Mouse (Mus musculus) cortical plate, adult 2 months (tissue): ENCODE results near the gene C1rl. TPM values are rescaled to one million over a fixed set of nuclear protein-coding genes. Genes with fewer than 3 reads are reported as not detected.

Experiments
- H3K27ac ChIP-seq: fragments of 200-500 bp; 2 replicates; pipeline ENCODE4 v1.5.1; 2012; ENCODE audit warnings: low read length, control low read depth, inconsistent platforms; ENCODE audit not compliant: insufficient read depth
- H3K4me1 ChIP-seq: fragments of 200-500 bp; 2 replicates; pipeline ENCODE4 v1.6.1; 2011; ENCODE audit warnings: low read length; ENCODE audit not compliant: control insufficient read depth, insufficient read depth
- H3K4me3 ChIP-seq: fragments of 200-500 bp; 2 replicates; pipeline ENCODE4 v1.5.1; 2011; ENCODE audit warnings: mild to moderate bottlenecking, low read length, control low read depth; ENCODE audit not compliant: insufficient read depth
- CTCF ChIP-seq: fragments of 200-500 bp; IDR thresholded peaks from 2 replicates; pipeline ENCODE4 v1.5.1; 2011; ENCODE audit warnings: mild to moderate bottlenecking, control low read depth, low read length; ENCODE audit not compliant: insufficient read depth; ENCODE audit errors: extremely low read depth
- POLR2A ChIP-seq: fragments of 200-500 bp; IDR thresholded peaks from 2 replicates; pipeline ENCODE4 v1.6.1; 2011; ENCODE audit warnings: mild to moderate bottlenecking, low read length, control low read depth; ENCODE audit not compliant: insufficient read depth; ENCODE audit errors: extremely low read depth
- polyA plus RNA-seq: library from polyadenylated mRNA; depleted of rRNA; stranded (reverse); fragments of >200 nt; gene quantifications from 2 replicates; pipeline ENCODE4 v1.2.3, GENCODE M21; 2012; rRNA removed

The C1rl gene
- 0.19 and 0.38 TPM in 2 replicates for polyA plus RNA-seq

DNA sequence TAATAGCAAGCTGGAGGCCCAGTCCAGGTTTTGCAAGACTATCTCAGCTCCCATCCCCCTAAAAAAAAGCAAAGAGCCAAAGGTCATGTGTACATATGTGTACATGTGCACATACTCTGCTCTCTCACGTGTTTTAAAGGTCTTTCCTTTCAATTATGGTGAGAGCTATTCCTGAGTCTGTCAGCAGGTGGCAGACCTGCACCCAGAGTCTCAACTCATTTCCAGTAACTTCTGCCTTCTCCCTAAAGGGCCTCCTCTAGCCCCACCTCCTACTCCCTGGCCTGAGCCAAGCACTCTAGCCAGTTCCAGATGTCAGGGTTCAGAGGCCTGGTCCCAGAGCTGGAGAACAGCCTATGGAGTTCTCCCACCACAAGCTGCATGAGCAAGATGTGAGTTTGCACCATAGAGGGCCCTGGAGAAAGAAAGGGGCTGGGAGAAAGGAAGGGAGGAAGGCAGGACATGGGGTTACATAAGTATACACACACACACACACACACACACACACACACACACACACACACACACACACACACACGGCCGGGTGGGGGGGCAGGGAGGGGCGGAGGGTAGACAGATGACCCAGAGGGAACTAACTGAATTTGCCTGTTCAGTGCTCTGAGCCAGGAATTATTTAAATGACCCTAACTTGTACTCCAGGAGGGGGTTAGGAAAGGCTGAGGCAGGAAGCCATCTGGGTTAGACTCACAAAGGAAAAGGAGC is at the start of gene C1rl:
Gene C1rl, plus strand, starts transcription at position 272 of the 720 bp plus-strand sequence.
- TF ChIP-seq CTCF (peak; percentile 78), POLR2A (no peak)
- Histone ChIP-seq H3K4me3 (no peak within 1 kb of the TSS), H3K4me1 (no peaks in the 10 kb centered on the region), H3K27ac (no peak within 1 kb of the TSS)

DNA sequence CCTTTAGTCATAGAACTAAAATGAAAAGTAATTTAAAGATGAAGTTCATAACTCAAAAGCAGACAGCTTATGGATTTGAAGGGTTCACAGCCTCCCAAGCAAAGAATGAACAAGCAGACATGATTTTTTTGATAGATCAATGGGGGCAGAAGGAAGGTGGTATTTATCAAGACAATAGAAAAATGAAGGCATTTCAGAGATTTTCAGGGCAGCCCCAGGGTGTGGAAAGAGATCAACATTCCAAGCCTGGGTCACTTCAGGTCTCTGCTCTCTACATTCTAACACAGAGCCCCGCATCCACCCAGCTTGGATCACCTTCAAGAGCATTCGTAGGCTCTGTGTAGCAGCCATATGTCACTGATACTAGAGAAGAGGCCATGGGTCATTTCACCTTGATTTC is 49.6 kb upstream of the C1rl start:
- Histone ChIP-seq H3K27ac (no peak overlapping the region), H3K4me1 (no peaks in the 10 kb centered on the region), H3K4me3 (no peak overlapping the region)
- TF ChIP-seq CTCF (no peak), POLR2A (no peak)

DNA sequence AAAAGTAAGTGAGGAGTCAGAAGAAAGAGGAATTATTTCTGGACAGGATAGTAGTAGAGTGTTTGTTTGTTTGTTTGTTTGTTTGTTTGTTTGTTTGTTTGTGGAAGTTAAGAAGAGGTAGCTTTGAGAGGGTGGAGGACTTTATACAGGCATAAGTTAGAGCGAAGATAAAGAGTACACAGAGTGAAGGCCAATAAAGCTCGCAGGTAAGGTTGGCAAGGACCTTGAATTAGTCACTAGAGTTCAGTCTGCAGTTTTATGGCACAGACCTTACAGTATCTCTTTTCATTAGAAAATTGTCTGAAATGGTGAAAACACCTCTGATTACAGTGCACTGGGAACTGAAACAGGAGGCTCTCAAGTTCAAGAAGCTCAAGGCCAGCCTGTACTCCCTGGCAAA is 46.9 kb upstream of the C1rl start:
- Histone ChIP-seq H3K27ac (no peak overlapping the region), H3K4me3 (no peak overlapping the region), H3K4me1 (no peaks in the 10 kb centered on the region)
- no peak for TF ChIP-seq POLR2A
- TF ChIP-seq CTCF: no peak

DNA sequence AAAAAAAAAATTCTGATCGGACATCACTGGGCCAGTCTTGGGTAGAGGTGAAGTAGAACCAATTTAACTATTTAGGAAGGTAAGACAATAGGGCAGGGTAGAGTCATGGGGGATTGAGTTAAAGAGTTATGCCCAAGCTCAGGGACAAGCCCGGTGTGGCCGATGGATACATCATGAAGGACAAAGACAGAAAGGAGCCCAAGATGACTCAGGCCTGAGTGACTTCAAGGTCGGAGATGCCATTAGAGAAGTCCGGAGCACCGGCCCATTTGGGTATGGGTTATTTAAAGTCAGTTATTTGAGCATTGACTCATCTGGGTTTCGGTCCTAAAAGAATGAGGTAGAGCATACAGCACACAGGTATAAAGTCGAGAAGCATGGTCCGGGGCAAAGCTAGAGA is 46.5 kb upstream of the C1rl start:
- H3K27ac ChIP-seq: no peak overlapping the region
- H3K4me1 ChIP-seq: no peaks in the 10 kb centered on the region
- TF ChIP-seq CTCF (no peak), POLR2A (no peak)
- H3K4me3 ChIP-seq: no peak overlapping the region

DNA sequence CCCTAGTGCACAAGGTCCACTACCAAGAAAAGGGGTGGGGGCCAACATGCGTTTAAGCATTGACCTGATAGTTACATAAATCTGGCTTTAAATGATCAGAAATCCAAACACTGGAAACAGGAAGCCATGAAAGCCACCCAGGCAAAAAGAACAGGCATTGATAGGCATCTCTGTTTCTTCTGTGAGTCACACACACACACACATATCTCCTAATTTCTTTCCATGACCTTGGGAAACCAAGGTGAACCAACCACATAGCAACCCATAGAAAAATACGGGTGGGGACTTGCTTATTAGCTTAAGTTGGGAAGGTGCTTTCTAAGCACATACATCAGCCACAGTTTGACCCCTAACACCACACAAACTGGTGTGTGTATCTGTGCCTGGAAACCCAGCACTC is 45.6 kb upstream of the C1rl start:
- Histone ChIP-seq H3K4me1 (0 out of 2 replicates have a peak, but pooled peaks cover 2% of the 10 kb centered on the region), H3K27ac (no peak overlapping the region), H3K4me3 (no peak overlapping the region)
- no peak for TF ChIP-seq POLR2A
- no peak for TF ChIP-seq CTCF

DNA sequence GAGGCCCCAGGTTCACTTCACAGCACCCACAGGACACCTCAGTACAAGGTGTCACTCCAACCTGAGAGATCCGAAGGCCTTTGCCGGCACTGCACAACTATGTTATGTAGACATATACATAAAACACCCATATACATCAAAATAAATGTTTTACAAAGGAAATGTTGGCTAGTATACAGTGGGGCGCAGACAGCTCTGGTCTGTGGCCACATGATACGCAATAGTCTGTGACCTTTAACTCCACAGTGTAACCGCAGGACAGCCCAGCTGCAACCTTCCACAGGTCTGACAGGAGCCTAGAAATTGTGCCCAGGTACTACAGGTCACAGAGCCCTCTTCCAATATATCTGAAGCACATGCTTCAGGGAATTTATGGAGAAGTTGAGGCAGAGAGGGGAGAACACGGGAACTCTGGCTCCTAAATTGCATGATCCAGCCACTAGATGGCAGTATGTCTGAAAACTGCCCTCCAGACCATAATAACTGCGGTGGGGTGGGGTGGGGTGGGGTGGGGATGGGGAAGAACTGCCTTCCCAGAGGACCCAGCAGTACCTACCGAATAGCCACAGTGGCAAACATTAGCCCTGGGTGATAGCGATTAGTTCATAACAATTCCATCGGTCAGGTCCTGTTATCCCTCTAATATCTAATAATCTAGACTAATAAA is 44.6 kb upstream of the C1rl start:
- Histone ChIP-seq H3K4me1 (0 out of 2 replicates have a peak, but pooled peaks cover 2% of the 10 kb centered on the region), H3K27ac (no peak overlapping the region), H3K4me3 (no peak overlapping the region)
- TF ChIP-seq POLR2A: no peak
- peak; percentile 40 for TF ChIP-seq CTCF

DNA sequence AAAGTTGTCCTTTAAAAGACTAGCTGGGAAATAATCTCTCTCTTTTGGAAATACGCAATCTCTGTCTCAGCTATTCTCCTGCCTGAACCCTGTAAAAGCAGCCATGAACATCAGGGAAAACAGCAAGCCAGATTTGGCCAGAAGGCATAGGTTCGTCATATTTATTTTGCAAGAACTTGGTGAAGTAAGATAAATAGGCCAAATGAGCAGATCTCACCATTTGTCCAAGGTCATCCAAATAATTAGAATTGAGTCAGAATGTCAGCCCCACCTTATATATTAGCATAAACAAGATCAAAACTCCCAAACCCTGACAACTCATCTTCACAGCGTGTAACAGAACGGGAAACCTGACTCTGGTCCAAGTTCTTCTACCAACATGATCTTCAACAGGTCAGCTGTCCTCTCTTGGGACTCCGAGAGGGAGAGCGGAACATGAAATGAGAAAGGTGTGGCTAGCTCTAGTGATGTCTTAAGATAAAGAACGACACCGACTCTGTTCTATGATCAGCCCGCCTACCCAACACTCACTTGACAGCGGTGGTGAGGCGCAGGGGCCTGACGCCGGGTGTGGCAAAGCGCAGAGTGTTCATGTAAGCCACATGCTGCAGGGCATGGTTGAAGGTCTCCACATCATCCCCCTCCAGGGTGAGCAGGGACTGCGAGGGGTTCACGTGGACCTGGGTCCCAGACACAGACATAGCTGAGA is 43.8 kb upstream of the C1rl start:
- H3K4me3 ChIP-seq: no peak overlapping the region
- TF ChIP-seq CTCF (no peak), POLR2A (no peak)
- H3K4me1 ChIP-seq: 0 out of 2 replicates have a peak, but pooled peaks cover 2% of the 10 kb centered on the region
- H3K27ac ChIP-seq: no peak overlapping the region

DNA sequence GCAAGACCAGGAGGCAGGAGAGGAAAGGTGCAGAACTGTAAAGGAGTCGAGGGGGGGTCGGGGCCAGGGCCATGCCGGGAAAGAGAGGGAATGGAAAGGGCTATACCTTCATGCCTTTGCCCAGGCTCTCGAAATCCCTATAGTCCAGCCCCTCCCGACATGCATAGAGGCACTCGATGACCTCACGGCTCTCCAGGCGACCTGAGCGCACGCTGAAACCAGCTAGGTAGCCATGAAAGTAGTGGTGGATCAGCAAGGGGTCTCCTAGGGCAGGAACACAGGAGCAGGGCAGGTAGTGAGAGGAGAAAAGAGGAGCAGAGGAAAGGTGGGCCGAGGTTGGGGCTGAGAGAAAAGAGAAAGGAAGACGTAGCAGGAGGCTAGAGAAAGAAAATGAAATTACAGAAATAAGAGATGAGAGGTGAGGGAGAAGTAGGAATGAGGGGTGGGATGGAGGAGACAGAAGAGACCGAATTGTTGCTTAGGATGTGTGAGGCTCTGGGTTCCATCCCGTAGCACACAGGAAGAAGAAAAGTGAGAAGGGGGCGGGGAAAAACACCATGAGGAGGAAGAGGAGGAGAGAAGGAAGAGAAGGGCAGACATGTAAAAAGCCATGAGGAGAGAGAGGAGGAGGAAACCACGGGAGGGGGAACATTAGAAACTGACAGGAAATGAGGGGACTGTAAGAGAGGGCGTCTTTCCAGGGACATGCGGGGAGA is 43.1 kb upstream of the C1rl start:
- Histone ChIP-seq H3K27ac (no peak overlapping the region), H3K4me1 (0 out of 2 replicates have a peak, but pooled peaks cover 3% of the 10 kb centered on the region), H3K4me3 (no peak overlapping the region)
- no peak for TF ChIP-seq CTCF
- TF ChIP-seq POLR2A: no peak

DNA sequence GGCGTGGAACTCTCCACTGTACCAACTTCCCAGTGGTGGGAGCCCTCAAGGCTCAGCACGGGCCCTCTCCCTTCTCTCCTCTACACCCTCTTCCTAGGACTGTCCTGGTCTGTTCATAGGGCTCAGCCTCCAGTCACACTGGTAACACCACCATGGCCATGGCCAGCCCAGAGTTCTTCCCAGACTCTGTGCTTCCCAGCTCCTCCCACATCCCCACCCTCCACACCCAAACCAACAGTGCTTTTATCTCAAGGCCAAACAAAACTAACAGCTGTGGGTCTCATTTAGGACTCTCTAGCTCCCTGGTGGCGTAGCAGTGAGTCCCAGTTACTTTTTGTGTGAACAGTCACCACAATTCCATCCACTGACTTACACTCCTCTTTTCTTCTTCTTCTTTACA is 40.9 kb upstream of the C1rl start:
- H3K27ac ChIP-seq: no peak overlapping the region
- H3K4me1 ChIP-seq: peaks cover 3% of the 10 kb centered on the region; the same call in 1 of the 2 replicates
- TF ChIP-seq CTCF (no peak), POLR2A (no peak)
- no peak overlapping the region for H3K4me3 ChIP-seq

DNA sequence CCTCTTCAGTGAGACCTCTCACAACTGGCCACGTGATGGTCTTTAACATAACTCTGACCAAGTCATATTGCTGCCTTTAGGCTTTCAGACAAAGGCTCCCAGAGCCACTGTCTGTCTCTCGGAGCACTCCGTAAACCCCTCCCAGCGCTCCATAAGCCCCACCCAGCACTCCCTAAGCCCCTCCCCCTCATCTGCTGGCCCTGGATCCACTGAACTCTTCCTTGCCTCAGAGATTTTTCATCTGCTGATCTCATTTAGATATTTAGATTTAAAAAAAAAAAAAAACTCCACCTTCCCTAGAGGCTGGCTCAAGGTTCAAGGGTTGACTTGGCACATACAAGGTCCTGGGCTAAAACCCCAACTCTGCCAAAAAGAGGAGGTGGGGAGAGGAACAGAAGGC is 39.2 kb upstream of the C1rl start:
- TF ChIP-seq POLR2A (no peak), CTCF (no peak)
- H3K4me1 ChIP-seq: peaks cover 3% of the 10 kb centered on the region; the same call in 1 of the 2 replicates
- H3K4me3 ChIP-seq: no peak overlapping the region
- H3K27ac ChIP-seq: no peak overlapping the region
